Mouse (Mus musculus) ovary, postnatal 14 days (tissue): ENCODE measurements around the gene Tmtc2.
A peak's percentile ranks its signal among the peaks of the same experiment; 100 is the strongest.

Experiments
- DNase-seq: peaks from one replicate; pipeline ENCODE4 v3.0.0; 2022; ENCODE audit warnings: low spot score

The Tmtc2 gene

DNA sequence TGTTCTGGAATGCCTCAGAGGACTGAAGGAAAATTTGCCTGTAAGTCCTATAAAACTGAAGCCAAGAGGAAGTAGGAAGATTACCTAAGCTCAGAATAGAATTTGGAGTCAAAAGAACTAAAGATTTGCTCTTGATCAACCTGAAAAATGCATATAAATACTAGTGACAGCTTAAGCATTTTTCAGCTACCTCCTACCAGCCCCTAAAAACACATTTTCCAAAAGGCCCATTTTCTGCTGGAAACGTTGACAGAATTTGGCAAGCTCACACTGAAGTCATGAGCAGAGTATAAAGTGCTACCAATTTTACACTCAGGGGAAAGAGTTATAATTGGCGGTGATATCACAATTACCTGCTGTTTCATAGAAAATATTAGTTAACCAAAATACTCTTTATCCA, 285.8 kb downstream of the Tmtc2 start:
- DNase-seq: no peak

- DNase-seq: no peak
Measured at GRCm38 (mm10) chr10:105287575-105287974, 286.7 kb downstream of the Tmtc2 start.

DNA sequence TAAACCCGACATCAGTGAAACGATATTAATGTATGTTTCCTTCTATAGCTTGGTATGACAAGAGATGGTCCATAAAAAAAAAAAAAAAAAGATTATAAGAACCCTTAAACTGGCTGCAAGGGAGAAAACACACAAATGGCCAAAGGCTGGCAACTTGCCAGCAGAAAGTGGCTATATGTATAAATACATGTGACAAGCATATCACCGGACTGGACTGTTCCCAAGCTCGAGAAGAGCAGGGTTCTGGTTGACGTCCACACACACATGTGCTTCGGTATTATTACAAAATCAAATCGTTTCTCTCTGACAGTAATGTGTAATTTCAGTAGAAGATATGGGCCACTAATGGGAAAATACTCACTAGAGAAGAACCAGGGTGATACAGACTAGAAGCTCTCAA, 287.2 kb downstream of the Tmtc2 start:
- DNase-seq: no peak

GRCm38 (mm10) chr10:105286221-105286620, 288.0 kb downstream of the Tmtc2 start:
- DNase-seq: no peak

DNA sequence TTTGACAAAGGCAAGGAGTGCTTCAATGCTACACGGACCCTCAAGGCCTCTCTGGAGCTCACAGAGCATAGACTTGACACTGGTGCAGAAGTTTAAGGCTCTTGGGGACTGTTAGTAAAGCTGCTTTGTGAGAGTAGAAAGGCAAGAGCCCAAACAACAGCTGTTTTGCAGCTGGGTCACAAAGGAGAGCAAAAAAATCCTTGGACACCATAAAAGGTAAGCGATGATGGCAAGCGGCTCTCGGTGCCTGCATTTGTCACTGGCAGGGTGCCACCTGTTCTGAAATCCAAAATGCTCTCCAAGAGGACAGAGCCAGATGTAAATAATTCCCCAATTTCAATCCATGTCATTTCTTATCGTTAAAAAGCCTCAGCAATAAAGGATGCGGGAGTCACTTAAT, 290.1 kb downstream of the Tmtc2 start:
- DNase-seq: peak; percentile 33

DNA sequence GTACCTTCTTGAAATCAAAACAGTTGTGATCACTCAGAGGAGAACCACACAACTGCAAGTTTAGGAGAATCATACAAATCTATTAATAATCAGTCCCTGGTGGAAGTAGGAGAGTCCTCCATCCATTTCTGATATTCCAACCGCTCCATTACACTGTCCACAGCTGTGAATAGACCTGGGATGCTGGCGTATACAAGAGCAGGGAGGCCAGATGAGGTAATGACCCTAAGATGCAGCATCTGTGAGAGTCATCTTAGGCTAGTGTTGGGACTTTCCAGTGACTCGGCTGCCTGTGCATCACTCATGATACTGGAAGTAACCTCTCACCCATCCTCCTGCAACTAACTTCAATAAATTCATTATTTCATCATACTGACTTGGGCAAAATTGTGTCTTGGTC, 293.3 kb downstream of the Tmtc2 start:
- DNase-seq: no peak

DNA sequence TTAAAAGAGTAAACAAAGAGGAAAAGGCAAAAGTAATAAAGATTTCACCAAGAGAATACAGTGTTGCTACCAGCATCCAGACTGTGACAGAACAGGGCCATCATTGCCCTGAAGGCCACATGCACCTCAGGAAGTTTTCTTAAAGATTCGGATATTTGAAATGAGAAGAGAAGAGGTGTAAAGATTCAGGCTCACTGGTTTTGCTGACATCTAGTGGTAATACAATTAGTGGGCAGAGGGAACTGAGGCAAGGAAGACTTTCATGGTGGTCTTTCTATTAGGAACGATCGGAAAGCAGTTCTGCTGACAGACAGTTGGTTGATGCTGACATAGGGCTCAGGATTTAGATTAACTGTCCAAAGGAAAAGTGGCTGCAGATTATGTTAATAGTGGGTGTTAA, 314.2 kb downstream of the Tmtc2 start:
- DNase-seq: no peak

DNA sequence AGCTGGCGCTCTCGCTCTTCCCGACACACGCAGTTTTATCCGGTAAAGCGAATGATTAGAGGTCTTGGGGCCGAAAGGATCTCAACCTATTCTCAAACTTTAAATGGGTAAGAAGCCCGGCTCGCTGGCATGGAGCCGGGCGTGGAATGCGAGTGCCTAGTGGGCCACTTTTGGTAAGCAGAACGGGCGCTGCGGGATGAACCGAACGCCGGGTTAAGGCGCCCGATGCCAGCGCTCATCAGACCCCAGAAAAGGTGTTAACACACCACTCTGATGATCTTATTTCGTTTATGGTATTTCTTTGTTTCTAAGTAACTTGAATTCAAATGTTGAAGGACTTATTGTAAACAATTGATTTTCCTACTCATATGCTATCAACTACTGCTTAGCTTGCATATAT, 336.0 kb downstream of the Tmtc2 start:
- DNase-seq: peak; percentile 46

DNA sequence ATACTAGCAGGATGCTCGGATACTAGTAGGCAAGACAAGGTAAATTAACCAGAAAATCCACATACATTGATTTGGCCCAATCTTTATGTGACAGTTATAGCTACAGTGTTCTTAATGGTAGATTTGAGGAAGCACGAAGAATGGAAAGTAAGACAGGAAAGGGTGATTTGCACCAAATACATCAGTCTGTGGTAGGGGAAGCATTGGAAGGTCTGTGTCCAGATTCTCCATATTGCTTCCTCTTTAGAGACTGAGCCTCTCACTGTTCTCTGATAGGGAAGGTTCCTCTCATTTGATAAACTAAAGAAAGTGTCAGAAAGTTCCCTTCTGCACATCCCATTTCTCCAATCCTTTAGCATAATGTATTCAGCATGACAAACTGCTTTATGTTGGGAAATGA, 341.4 kb downstream of the Tmtc2 start:
- no peak for DNase-seq

- no peak for DNase-seq
Measured at GRCm38 (mm10) chr10:105230416-105230815, 343.8 kb downstream of the Tmtc2 start.

GRCm38 (mm10) chr10:105228623-105229022, 345.6 kb downstream of the Tmtc2 start:
- DNase-seq: no peak

- no peak for DNase-seq
Measured at GRCm38 (mm10) chr10:105227631-105228030, 346.6 kb downstream of the Tmtc2 start.

GRCm38 (mm10) chr10:105225714-105226113, 348.5 kb downstream of the Tmtc2 start:
- DNase-seq: no peak

DNA sequence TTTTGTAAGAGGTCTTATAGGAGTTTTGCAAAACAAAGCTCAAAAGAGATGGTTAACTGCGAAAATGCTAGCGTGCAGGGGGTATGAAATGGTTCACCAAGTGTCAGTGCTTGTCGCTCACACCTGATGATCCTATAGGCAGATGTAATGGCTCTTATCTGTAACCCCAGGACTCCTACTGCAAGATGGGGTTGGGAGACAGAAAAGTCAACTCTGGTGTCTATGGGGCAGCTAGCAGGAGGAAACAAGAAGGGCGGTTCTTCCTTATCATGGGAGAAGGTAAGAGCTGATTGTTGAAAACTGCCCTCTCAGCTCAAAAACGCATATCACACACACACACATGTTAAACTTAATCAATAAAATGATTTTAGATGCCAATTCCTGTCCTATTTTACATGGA, 351.3 kb downstream of the Tmtc2 start:
- DNase-seq: no peak

DNA sequence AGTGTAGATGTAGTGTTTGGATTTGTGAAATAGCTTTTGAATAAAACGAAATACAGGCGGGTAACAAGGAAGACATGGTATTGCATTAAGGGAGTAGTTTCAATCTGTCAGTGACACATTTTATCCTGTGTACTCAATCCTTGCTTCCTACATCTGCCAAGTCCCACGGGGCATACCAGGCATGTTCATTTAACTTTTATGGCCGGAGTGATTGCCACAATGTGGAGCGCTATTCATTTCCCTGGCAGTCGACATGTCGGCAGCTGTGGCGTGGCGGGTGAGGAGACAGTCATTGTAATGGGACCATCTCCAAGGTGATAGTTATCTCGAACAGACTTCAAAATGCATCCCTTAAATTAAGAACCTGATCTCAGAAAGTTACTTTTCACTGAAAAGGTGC, 372.8 kb downstream of the Tmtc2 start:
- DNase-seq: no peak

DNA sequence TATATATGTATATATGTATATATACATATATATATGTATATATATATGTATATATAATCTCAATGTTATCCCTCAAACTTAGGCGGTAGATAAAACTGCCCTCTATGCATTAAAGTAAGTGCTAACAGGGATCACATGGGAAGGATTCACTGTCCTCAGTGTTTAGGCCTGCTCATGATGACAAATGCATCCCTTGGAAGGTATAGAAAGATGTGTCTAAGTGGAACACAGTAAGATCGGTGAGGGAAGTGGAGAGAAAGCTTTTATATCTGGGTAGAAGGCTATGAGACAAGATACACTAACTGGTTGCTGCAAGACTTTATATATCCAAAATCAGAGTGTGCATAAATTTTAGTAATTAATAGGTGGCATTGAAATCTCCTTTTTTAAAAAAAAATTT, 373.6 kb downstream of the Tmtc2 start:
- DNase-seq: no peak

GRCm38 (mm10) chr10:105200092-105200491, 374.2 kb downstream of the Tmtc2 start:
- no peak for DNase-seq

- DNase-seq: no peak
Measured at GRCm38 (mm10) chr10:105199515-105199914, 374.7 kb downstream of the Tmtc2 start.

DNA sequence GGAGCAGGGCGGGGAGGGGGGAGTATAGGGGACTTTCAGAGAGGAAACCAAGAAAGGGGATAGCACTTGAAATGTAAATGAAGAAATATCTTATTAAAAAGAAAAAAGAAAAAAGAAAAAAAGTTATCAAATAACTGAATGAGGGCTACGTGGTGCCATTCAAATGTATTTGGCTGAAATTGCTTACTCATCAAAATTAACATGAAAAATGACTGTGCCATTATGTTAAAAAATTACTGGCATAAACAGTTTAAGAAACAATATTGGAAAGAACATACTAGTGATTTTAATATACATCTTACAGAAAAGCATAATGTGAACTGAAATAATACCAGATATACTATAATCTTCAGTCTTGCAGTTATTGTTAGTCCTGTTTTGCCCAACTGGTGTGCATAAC, 378.9 kb downstream of the Tmtc2 start:
- DNase-seq: no peak

- DNase-seq: no peak
Measured at GRCm38 (mm10) chr10:105193756-105194460, 380.3 kb downstream of the Tmtc2 start.

GRCm38 (mm10) chr10:105192071-105192470, 382.2 kb downstream of the Tmtc2 start:
- DNase-seq: no peak

- DNase-seq: no peak
Measured at GRCm38 (mm10) chr10:105189746-105190145, 384.5 kb downstream of the Tmtc2 start.

GRCm38 (mm10) chr10:105186636-105187035, 387.6 kb downstream of the Tmtc2 start:
- no peak for DNase-seq

GRCm38 (mm10) chr10:105168443-105169102, 405.7 kb downstream of the Tmtc2 start:
- DNase-seq: no peak
